Mouse (Mus musculus): ENCODE data around the gene Iqcn. TPM values are rescaled to one million over a fixed set of nuclear protein-coding genes. Genes with fewer than 3 reads are reported as not detected.

The Iqcn gene
- polyA plus RNA-seq, 1 experiment: 0.01 TPM

DNA sequence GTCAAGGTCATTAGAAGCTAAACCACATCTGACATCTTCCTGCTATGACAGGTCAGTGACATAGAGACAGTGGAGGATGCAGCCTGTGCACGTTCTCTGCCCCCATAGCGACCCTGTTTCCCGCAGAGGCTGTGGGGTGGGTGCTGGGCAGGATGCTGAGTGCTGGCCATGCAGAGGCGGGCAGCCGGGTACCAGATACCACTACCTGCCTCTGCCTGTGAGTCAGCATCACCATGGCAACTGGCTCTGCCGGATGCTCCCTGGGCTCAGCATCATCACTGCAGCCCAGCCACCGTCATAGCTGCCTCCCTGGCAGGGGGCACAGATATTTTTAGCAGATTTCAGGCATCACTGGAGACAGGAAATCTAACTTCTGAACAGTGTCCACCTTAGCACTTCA lies 19.0 kb upstream of the Iqcn start:
- no peaks in the 10 kb centered on the region for H3K27me3 ChIP-seq (ENCODE audit: control insufficient read depth, insufficient read depth, insufficient read length)
- no peak overlapping the region for H3K4me3 ChIP-seq (ENCODE audit: insufficient read depth, poor library complexity, severe bottlenecking)
- no peaks in the 10 kb centered on the region for H3K79me2 ChIP-seq (ENCODE audit: control insufficient read depth, insufficient read depth)
- H3ac ChIP-seq (ENCODE audit: control insufficient read depth, insufficient read length, low read depth): no peak overlapping the region
- peaks cover 5% of the 10 kb centered on the region for H3K36me3 ChIP-seq (ENCODE audit: control insufficient read depth, insufficient read depth)
- TF ChIP-seq CTCF (IDR thresholded peaks at IDR 0.05; ENCODE audit: control insufficient read depth, insufficient read depth, insufficient read length): no peak
- no peak for TF ChIP-seq CEBPB (IDR thresholded peaks at IDR 0.05; ENCODE audit: low read depth)
- no peak for TF ChIP-seq MYOG (IDR thresholded peaks at IDR 0.05; ENCODE audit: control insufficient read depth, extremely low read depth, insufficient read length)
- TF ChIP-seq MYOD1 (IDR thresholded peaks at IDR 0.05; ENCODE audit: control insufficient read depth, insufficient read length, low read depth): no peak
- TF ChIP-seq FOSL1 (IDR thresholded peaks at IDR 0.05; ENCODE audit: insufficient read depth, low read length, poor library complexity, severe bottlenecking): no peak
- TF ChIP-seq USF1 (IDR thresholded peaks at IDR 0.05; ENCODE audit: low read depth): no peak
- TF ChIP-seq MAX (IDR thresholded peaks at IDR 0.05): no peak
- H3K79me3 ChIP-seq (ENCODE audit: low read depth): no peaks in the 10 kb centered on the region

DNA sequence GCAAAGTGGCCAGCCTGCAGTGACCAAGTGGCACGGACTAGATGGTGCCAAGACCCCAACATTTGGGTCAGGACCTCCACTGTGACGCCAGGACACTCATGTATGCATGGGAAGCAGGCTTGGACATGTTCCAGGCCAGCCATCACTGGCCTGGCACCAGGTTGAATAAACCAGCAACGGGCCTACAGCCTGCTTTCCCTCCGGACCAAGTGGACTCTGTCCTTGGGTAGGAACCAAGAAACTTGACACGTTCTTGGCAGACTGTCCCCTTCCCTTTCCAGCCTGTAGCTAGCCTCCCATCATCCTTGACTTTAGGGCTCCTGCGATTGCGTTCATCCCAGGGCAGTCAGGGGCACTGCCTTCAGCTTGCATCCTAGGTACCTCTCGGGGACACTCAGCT lies 15.7 kb upstream of the Iqcn start:
- TF ChIP-seq FOSL1 (IDR thresholded peaks at IDR 0.05; ENCODE audit: insufficient read depth, low read length, poor library complexity, severe bottlenecking) (no peak), MAX (IDR thresholded peaks at IDR 0.05) (no peak), CEBPB (IDR thresholded peaks at IDR 0.05; ENCODE audit: low read depth) (no peak), MYOD1 (IDR thresholded peaks at IDR 0.05; ENCODE audit: control insufficient read depth, insufficient read length, low read depth) (no peak), USF1 (IDR thresholded peaks at IDR 0.05; ENCODE audit: low read depth) (no peak)
- Histone ChIP-seq H3K79me3 (ENCODE audit: low read depth) (no peaks in the 10 kb centered on the region), H3K4me3 (ENCODE audit: insufficient read depth, poor library complexity, severe bottlenecking) (no peak overlapping the region), H3K79me2 (ENCODE audit: control insufficient read depth, insufficient read depth) (no peaks in the 10 kb centered on the region), H3ac (ENCODE audit: control insufficient read depth, insufficient read length, low read depth) (no peak overlapping the region), H3K27me3 (ENCODE audit: control insufficient read depth, insufficient read depth, insufficient read length) (no peaks in the 10 kb centered on the region), H3K36me3 (ENCODE audit: control insufficient read depth, insufficient read depth) (no peaks in the 10 kb centered on the region)

GRCm38 (mm10) chr8:70688136-70688535 lies 15.1 kb upstream of the Iqcn start:
- Histone ChIP-seq H3K36me3 (ENCODE audit: control insufficient read depth, insufficient read depth) (no peaks in the 10 kb centered on the region), H3K27me3 (ENCODE audit: control insufficient read depth, insufficient read depth, insufficient read length) (no peaks in the 10 kb centered on the region), H3ac (ENCODE audit: control insufficient read depth, insufficient read length, low read depth) (no peak overlapping the region), H3K4me3 (ENCODE audit: insufficient read depth, poor library complexity, severe bottlenecking) (no peak overlapping the region), H3K79me3 (ENCODE audit: low read depth) (no peaks in the 10 kb centered on the region), H3K79me2 (ENCODE audit: control insufficient read depth, insufficient read depth) (no peaks in the 10 kb centered on the region)
- TF ChIP-seq USF1 (IDR thresholded peaks at IDR 0.05; ENCODE audit: low read depth) (no peak), CEBPB (IDR thresholded peaks at IDR 0.05; ENCODE audit: low read depth) (no peak), MYOG (IDR thresholded peaks at IDR 0.05; ENCODE audit: control insufficient read depth, extremely low read depth, insufficient read length) (no peak), MAX (IDR thresholded peaks at IDR 0.05) (no peak), FOSL1 (IDR thresholded peaks at IDR 0.05; ENCODE audit: insufficient read depth, low read length, poor library complexity, severe bottlenecking) (no peak), CTCF (IDR thresholded peaks at IDR 0.05; ENCODE audit: control insufficient read depth, insufficient read depth, insufficient read length) (no peak), MYOD1 (IDR thresholded peaks at IDR 0.05; ENCODE audit: control insufficient read depth, insufficient read length, low read depth) (no peak)

GRCm38 (mm10) chr8:70689892-70690390 lies 13.3 kb upstream of the Iqcn start:
- no peak for TF ChIP-seq CTCF (IDR thresholded peaks at IDR 0.05; ENCODE audit: control insufficient read depth, insufficient read depth, insufficient read length)
- TF ChIP-seq CEBPB (IDR thresholded peaks at IDR 0.05; ENCODE audit: low read depth): no peak
- no peak for TF ChIP-seq MAX (IDR thresholded peaks at IDR 0.05)
- TF ChIP-seq MYOG (IDR thresholded peaks at IDR 0.05; ENCODE audit: control insufficient read depth, extremely low read depth, insufficient read length): no peak
- TF ChIP-seq FOSL1 (IDR thresholded peaks at IDR 0.05; ENCODE audit: insufficient read depth, low read length, poor library complexity, severe bottlenecking): no peak
- no peak for TF ChIP-seq USF1 (IDR thresholded peaks at IDR 0.05; ENCODE audit: low read depth)
- no peak for TF ChIP-seq MYOD1 (IDR thresholded peaks at IDR 0.05; ENCODE audit: control insufficient read depth, insufficient read length, low read depth)

GRCm38 (mm10) chr8:70691230-70691629 lies 12.0 kb upstream of the Iqcn start:
- no peak for TF ChIP-seq MAX (IDR thresholded peaks at IDR 0.05)
- TF ChIP-seq MYOD1 (IDR thresholded peaks at IDR 0.05; ENCODE audit: control insufficient read depth, insufficient read length, low read depth): no peak
- Histone ChIP-seq H3K79me3 (ENCODE audit: low read depth) (no peaks in the 10 kb centered on the region), H3K79me2 (ENCODE audit: control insufficient read depth, insufficient read depth) (no peaks in the 10 kb centered on the region), H3K27me3 (ENCODE audit: control insufficient read depth, insufficient read depth, insufficient read length) (no peaks in the 10 kb centered on the region), H3K4me3 (ENCODE audit: insufficient read depth, poor library complexity, severe bottlenecking) (no peak overlapping the region), H3ac (ENCODE audit: control insufficient read depth, insufficient read length, low read depth) (no peak overlapping the region), H3K36me3 (ENCODE audit: control insufficient read depth, insufficient read depth) (no peaks in the 10 kb centered on the region)

More at GRCm38 (mm10) chr8:70689892-70690390, 13.3 kb upstream of the Iqcn start:
- no peak overlapping the region for H3K4me3 ChIP-seq (ENCODE audit: insufficient read depth, poor library complexity, severe bottlenecking)
- no peaks in the 10 kb centered on the region for H3K36me3 ChIP-seq (ENCODE audit: control insufficient read depth, insufficient read depth)
- H3K27me3 ChIP-seq (ENCODE audit: control insufficient read depth, insufficient read depth, insufficient read length): no peaks in the 10 kb centered on the region
- H3K79me2 ChIP-seq (ENCODE audit: control insufficient read depth, insufficient read depth): no peaks in the 10 kb centered on the region
- no peaks in the 10 kb centered on the region for H3K79me3 ChIP-seq (ENCODE audit: low read depth)
- no peak overlapping the region for H3ac ChIP-seq (ENCODE audit: control insufficient read depth, insufficient read length, low read depth)

DNA sequence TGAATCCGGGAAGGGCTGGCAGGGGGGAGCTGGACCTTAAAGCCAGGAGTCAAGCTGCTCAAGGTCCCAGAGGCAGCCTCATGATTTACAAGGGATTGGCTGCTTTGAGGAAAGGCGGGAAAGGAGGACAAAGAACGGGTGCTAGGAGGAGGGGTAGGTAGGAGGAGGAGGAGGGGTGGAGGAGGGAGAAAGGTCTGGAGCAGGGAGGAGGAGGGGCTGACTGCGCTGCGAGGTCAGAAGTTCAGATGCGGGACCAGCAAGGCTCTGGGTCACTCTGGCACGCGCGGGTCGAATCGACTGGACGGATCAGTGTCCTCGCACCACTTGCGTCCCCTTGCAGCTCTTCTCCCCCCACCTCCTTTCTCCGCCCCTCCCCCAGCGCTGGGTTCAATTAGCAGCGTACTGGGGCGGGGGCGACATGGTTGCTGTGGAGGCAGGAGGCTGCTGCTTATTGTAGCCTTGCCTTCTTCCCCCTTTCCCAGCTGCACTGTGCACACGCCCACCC lies 11.5 kb upstream of the Iqcn start:
- Histone ChIP-seq H3K27me3 (ENCODE audit: control insufficient read depth, insufficient read depth, insufficient read length) (no peaks in the 10 kb centered on the region), H3K36me3 (ENCODE audit: control insufficient read depth, insufficient read depth) (no peaks in the 10 kb centered on the region), H3K4me3 (ENCODE audit: insufficient read depth, poor library complexity, severe bottlenecking) (no peak overlapping the region), H3K79me3 (ENCODE audit: low read depth) (no peaks in the 10 kb centered on the region), H3ac (ENCODE audit: control insufficient read depth, insufficient read length, low read depth) (no peak overlapping the region), H3K79me2 (ENCODE audit: control insufficient read depth, insufficient read depth) (no peaks in the 10 kb centered on the region)
- no peak for TF ChIP-seq USF1 (IDR thresholded peaks at IDR 0.05; ENCODE audit: low read depth)
- TF ChIP-seq FOSL1 (IDR thresholded peaks at IDR 0.05; ENCODE audit: insufficient read depth, low read length, poor library complexity, severe bottlenecking): no peak
- no peak for TF ChIP-seq CTCF (IDR thresholded peaks at IDR 0.05; ENCODE audit: control insufficient read depth, insufficient read depth, insufficient read length)
- no peak for TF ChIP-seq MYOD1 (IDR thresholded peaks at IDR 0.05; ENCODE audit: control insufficient read depth, insufficient read length, low read depth)
- TF ChIP-seq MAX (IDR thresholded peaks at IDR 0.05): no peak
- TF ChIP-seq MYOG (IDR thresholded peaks at IDR 0.05; ENCODE audit: control insufficient read depth, extremely low read depth, insufficient read length): no peak
- TF ChIP-seq CEBPB (IDR thresholded peaks at IDR 0.05; ENCODE audit: low read depth): no peak
